In genomic region chr5:92309681-92310511, GRCm38 (mm10) we compare ENCODE assay signal across 8 mouse cellular contexts. TPM values are rescaled to one million over a fixed set of nuclear protein-coding genes. Genes with fewer than 3 reads are reported as not detected.
A peak's percentile ranks its signal among the peaks of the same experiment; 100 is the strongest.
DNase-seq lines count a peak whose midpoint lies in the region; ATAC-seq and TF ChIP-seq lines count a peak whose summit lies in the region.

Sdad1 (minus strand) TSS chr5:92310479.

- TF ChIP-seq POLR2A in olfactory bulb, adult 2 months (IDR thresholded peaks at IDR 0.05; ENCODE audit: insufficient read depth, low read depth, low read length): peak; percentile 39
- TF ChIP-seq POLR2A in thymus, adult 2 months (IDR thresholded peaks at IDR 0.05; ENCODE audit: control insufficient read depth, extremely low read depth, insufficient read depth, low read length, poor library complexity): 0 out of 2 replicates have a peak, but pooled peaks have one; percentile 15

- peak; percentile 97 for ATAC-seq in forebrain, embryonic 16.5 days
- peak; percentile 94 for ATAC-seq in lung, embryonic 14.5 days (ENCODE audit: insufficient read depth)

- 2% methylated on average over 41 of the region's 41 CpGs for WGBS in forebrain, embryonic 16.5 days
- WGBS in lung, embryonic 14.5 days: 1% methylated on average over 41 of the region's 41 CpGs
- 2% methylated on average over 41 of the region's 41 CpGs for WGBS in olfactory bulb, adult 2 months
- 4% methylated on average over 41 of the region's 41 CpGs for WGBS in thymus, adult 2 months

- peak within 1 kb of the TSS; percentile 100 for H3K9ac ChIP-seq in ES-E14 (ENCODE audit: insufficient read depth, low read depth, low read length, poor library complexity, severe bottlenecking)
- H3K9ac ChIP-seq in forebrain, embryonic 16.5 days (replicated peaks; ENCODE audit: low read depth, low read length): peak within 1 kb of the TSS; percentile 69
- peak within 1 kb of the TSS; percentile 84 for H3K9ac ChIP-seq in lung, embryonic 14.5 days

- TF ChIP-seq CTCF in layer of hippocampus, adult 2 months (conservative IDR thresholded peaks at IDR 0.05): peak; percentile 87
- TF ChIP-seq CTCF in lung, embryonic 14.5 days (IDR thresholded peaks at IDR 0.05; ENCODE audit: low read depth): peak; percentile 82
- peak; percentile 33; the same call in 1 of the 2 replicates for TF ChIP-seq CTCF in olfactory bulb, adult 2 months (IDR thresholded peaks at IDR 0.05; ENCODE audit: insufficient read depth, low read depth, low read length)
- TF ChIP-seq CTCF in thymus, adult 2 months (IDR thresholded peaks at IDR 0.05; ENCODE audit: borderline replicate concordance, control insufficient read depth, extremely low read depth, insufficient read depth, low read length, poor library complexity): peak; percentile 21; the same call in 1 of the 2 replicates

- in situ Hi-C loops in ES-E14 (cut with MboI; ENCODE audit: low sequenced_read_pairs in 2 of 2, unreplicated experiment in 2 of 2): no loop called here

- peak within 1 kb of the TSS; percentile 82 for H3K4me2 ChIP-seq in forebrain, embryonic 16.5 days (ENCODE audit: low read length)
- peak within 1 kb of the TSS; percentile 79 for H3K4me2 ChIP-seq in lung, embryonic 14.5 days

- intact Hi-C loops in heart, postnatal 36 days (cut with DNase I): loop anchor here (1.0 to 5.0 kb wide), 3 partner anchors 31 to 197 kb away; partner anchors contain the start of genes Naaa and Scarb2

- peaks cover 4 to 5% of the 10 kb centered on the region in 2 experiments; a peak in 2 of 4 replicates for H3K4me1 ChIP-seq in ES-E14 (ENCODE audit: control insufficient read depth in 2 of 2, insufficient read depth in 2 of 2, low read length in 2 of 2, poor library complexity in 1 of 2)
- peaks cover 13% of the 10 kb centered on the region for H3K4me1 ChIP-seq in forebrain, embryonic 16.5 days (replicated peaks; ENCODE audit: control insufficient read depth, insufficient read depth, low read length)
- no peaks in the 10 kb centered on the region for H3K4me1 ChIP-seq in lung, embryonic 14.5 days (ENCODE audit: insufficient read depth)
- H3K4me1 ChIP-seq in olfactory bulb, adult 2 months (ENCODE audit: control insufficient read depth, insufficient read depth, low read length): peaks cover 4% of the 10 kb centered on the region
- peaks cover 6% of the 10 kb centered on the region for H3K4me1 ChIP-seq in thymus, adult 2 months (replicated peaks; ENCODE audit: control insufficient read depth, insufficient read depth, low read length)

- peak; percentile 91 for DNase-seq in ES-E14 (ENCODE audit: low read depth, low spot score)
- DNase-seq in cerebellum, adult 11-12 months: peak; percentile 92
- peak; percentile 89 to 92 for DNase-seq in heart, postnatal 36 days
- peak; percentile 93 to 95 for DNase-seq in layer of hippocampus, adult 2 months (ENCODE audit: low spot score in 2 of 2)
- DNase-seq in lung, embryonic 14.5 days: peak; percentile 98
- peak; percentile 93 for DNase-seq in thymus, adult 2 months

- H3K36me3 ChIP-seq in ES-E14 (ENCODE audit: control insufficient read depth, insufficient read depth, low read length, poor library complexity, severe bottlenecking): peaks cover 13% of the 10 kb centered on the region
- H3K36me3 ChIP-seq in forebrain, embryonic 16.5 days (ENCODE audit: control insufficient read depth, insufficient read depth): no peaks in the 10 kb centered on the region; the same call in 1 of the 2 replicates
- H3K36me3 ChIP-seq in lung, embryonic 14.5 days (ENCODE audit: insufficient read depth): peaks cover 13% of the 10 kb centered on the region
- H3K36me3 ChIP-seq in thymus, adult 2 months (ENCODE audit: control insufficient read depth, insufficient read depth, low read length): peaks cover 3% of the 10 kb centered on the region

- H3K27ac ChIP-seq in ES-E14 (ENCODE audit: insufficient read depth, low read depth, low read length, poor library complexity, severe bottlenecking): peak within 1 kb of the TSS; percentile 89
- peak within 1 kb of the TSS; percentile 13 for H3K27ac ChIP-seq in forebrain, embryonic 16.5 days (ENCODE audit: low read length)
- H3K27ac ChIP-seq in layer of hippocampus, adult 2 months: peak within 1 kb of the TSS; percentile 66
- peak within 1 kb of the TSS; percentile 73 for H3K27ac ChIP-seq in lung, embryonic 14.5 days (ENCODE audit: low read depth)
- H3K27ac ChIP-seq in olfactory bulb, adult 2 months (ENCODE audit: insufficient read depth, low read depth, low read length): no peak within 1 kb of the TSS
- no peak within 1 kb of the TSS for H3K27ac ChIP-seq in thymus, adult 2 months (ENCODE audit: control insufficient read depth, insufficient read depth, low read length)

- no peaks in the 10 kb centered on the region for H3K9me3 ChIP-seq in ES-E14 (ENCODE audit: control insufficient read depth, insufficient read depth, low read depth, low read length)
- H3K9me3 ChIP-seq in forebrain, embryonic 16.5 days (ENCODE audit: control insufficient read depth, low read length): no peaks in the 10 kb centered on the region
- no peaks in the 10 kb centered on the region for H3K9me3 ChIP-seq in lung, embryonic 14.5 days (ENCODE audit: low read depth, low read length)

- peak within 1 kb of the TSS; percentile 99 to 100 for H3K4me3 ChIP-seq in ES-E14 (ENCODE audit: insufficient read depth in 1 of 2, low read depth in 1 of 2, low read length in 2 of 2, poor library complexity in 1 of 2, severe bottlenecking in 1 of 2)
- peak within 1 kb of the TSS; percentile 82 for H3K4me3 ChIP-seq in forebrain, embryonic 16.5 days (replicated peaks; ENCODE audit: low read length)
- H3K4me3 ChIP-seq in layer of hippocampus, adult 2 months: peak within 1 kb of the TSS; percentile 95
- peak within 1 kb of the TSS; percentile 82 for H3K4me3 ChIP-seq in lung, embryonic 14.5 days (ENCODE audit: low read depth, low read length)
- H3K4me3 ChIP-seq in olfactory bulb, adult 2 months (ENCODE audit: insufficient read depth, low read depth, low read length): peak within 1 kb of the TSS; percentile 73
- peak within 1 kb of the TSS; percentile 91 for H3K4me3 ChIP-seq in thymus, adult 2 months (ENCODE audit: control insufficient read depth, insufficient read depth, low read length)

- no peaks in the 10 kb centered on the region for H3K27me3 ChIP-seq in forebrain, embryonic 16.5 days (replicated peaks; ENCODE audit: control insufficient read depth, insufficient read depth, low read length)
- no peaks in the 10 kb centered on the region for H3K27me3 ChIP-seq in lung, embryonic 14.5 days (ENCODE audit: insufficient read depth, low read length)
- no peaks in the 10 kb centered on the region for H3K27me3 ChIP-seq in thymus, adult 2 months (ENCODE audit: control insufficient read depth, insufficient read depth, low read length)

TF ChIP-seq in ES-E14, 5 proteins besides CTCF, POLR2A, EP300 and RAD21:
- peak; percentile 54; the same call in 1 of the 2 replicates for TF ChIP-seq HCFC1 (IDR thresholded peaks at IDR 0.05; ENCODE audit: borderline replicate concordance, insufficient read depth, low read length)
- TF ChIP-seq CHD2 (IDR thresholded peaks at IDR 0.05; ENCODE audit: low read depth, low read length): no peak

RNA-seq across cellular contexts. Expression of gene Sdad1, which starts in this region (rescaled TPM):
- total RNA-seq in ES-E14 (2012; rRNA removed): 63.9 and 74.0 TPM in 2 replicates
- 34.0 and 36.0 TPM in 2 replicates for polyA plus RNA-seq in forebrain, embryonic 16.5 days (2015; fragmentation: Nextera tagmentation; extraction: Ambion mirVana)
- total RNA-seq in heart, postnatal 36 days (2021): 10 to 100 TPM; 11.1 to 12.5 TPM
- 10 to 100 TPM; 20.0 to 23.1 TPM for total RNA-seq in layer of hippocampus, adult 2 months (2021)
- 44.8 and 45.3 TPM in 2 replicates for polyA plus RNA-seq in lung, embryonic 14.5 days (2014; fragmentation: Nextera tagmentation; extraction: Ambion mirVana)
- not detected in 2 replicates for polyA plus RNA-seq in olfactory bulb, adult 2 months (2012; ENCODE audit: insufficient read depth, insufficient read length, low replicate concordance, missing spikeins)
- 15.8 and 18.1 TPM in 2 replicates for polyA plus RNA-seq in thymus, adult 2 months (2012; rRNA removed)

Comparison
In these comparisons a context has a peak if more than half of its experiments do, and no peak if none do; other contexts are left out.
1. RNA of gene Sdad1 (polyA plus RNA-seq): 44.8 to 45.3 TPM in lung, embryonic 14.5 days, 34.0 to 36.0 TPM in forebrain, embryonic 16.5 days and 15.8 to 18.1 TPM in thymus, adult 2 months; not detected in olfactory bulb, adult 2 months; every median in the first group is over 10 times any median in the second.
2. H3K27ac ChIP-seq: peak in ES-E14 (single experiment), forebrain, embryonic 16.5 days (single experiment), layer of hippocampus, adult 2 months (single experiment) and lung, embryonic 14.5 days (single experiment); none in olfactory bulb, adult 2 months (single experiment) and thymus, adult 2 months (single experiment).
3. CTCF ChIP-seq: peak in every context shown above with its lines; median percentile 87 in layer of hippocampus, adult 2 months; 82 in lung, embryonic 14.5 days; 33 in olfactory bulb, adult 2 months; 21 in thymus, adult 2 months.
4. Peak in every context shown above with its lines, with median percentiles within 50 percentile points of each other: DNase-seq, H3K4me3 ChIP-seq and H3K9ac ChIP-seq.